Mouse (Mus musculus): ENCODE measurements at regions not wholly inside any gene's neighbourhood (a gene's known extent, or its start where the extent isn't known, plus 50 kb on each side); places are given as distances from the start of the nearest gene placed in this dataset.
A peak's percentile ranks its signal among the peaks of the same experiment; 100 is the strongest.

DNA sequence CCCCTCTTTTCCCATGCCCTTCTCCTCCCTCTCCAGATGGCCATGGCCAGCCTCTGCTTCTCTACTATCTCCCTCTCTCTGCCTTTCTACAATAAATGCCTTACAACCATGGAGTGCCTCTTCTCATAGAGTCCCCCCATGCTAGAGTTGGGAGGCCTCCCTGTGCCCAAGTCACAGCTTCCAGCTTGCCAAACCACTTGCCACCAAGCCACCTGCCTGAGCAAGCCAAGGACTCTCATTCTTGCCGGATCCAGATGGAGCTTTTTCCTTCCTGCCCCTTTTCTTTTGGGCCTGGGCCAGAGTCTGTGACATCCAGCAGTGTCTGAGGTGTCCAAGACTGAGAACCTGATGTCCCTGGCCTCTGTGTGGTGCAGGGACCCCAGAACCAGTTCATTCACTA, 367.4 kb upstream of the Arhgap42 start:
- no peaks in the 10 kb centered on the region for H3K27me3 ChIP-seq
- no peaks in the 10 kb centered on the region for H3K36me3 ChIP-seq
- H3K4me2 ChIP-seq (replicated peaks) = no peak overlapping the region
- no peak overlapping the region for H3K4me3 ChIP-seq
- no peak for ATAC-seq (replicated peaks)
- H3K9ac ChIP-seq (replicated peaks) = no peak overlapping the region
- WGBS = 79% methylated on average over 1 of the region's 1 CpGs
- 0 out of 2 replicates have a peak, but pooled peaks cover 6% of the 10 kb centered on the region for H3K9me3 ChIP-seq
- no peak overlapping the region for H3K27ac ChIP-seq (replicated peaks)
- H3K4me1 ChIP-seq = no peaks in the 10 kb centered on the region

DNA sequence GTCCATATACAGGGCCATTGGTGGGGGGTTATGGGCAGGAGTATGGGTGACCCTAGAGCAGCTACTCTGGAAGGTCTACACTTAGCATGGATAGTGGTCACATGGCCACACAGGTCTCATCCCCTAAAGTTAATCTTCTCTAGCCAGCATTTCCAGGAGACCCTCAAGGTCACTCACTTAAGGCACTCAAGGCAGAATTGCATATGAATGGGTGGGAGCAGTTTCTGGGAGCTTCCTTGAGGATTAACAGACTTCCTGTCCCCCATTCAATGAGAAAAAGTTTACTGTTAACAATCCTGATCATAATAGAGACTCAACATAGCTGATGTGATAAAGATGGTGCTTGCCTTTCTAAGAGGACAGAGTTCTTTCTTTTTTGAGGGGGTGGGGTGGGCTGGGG, 352.4 kb upstream of the Arhgap42 start:
- no peak for ATAC-seq (replicated peaks)
- H3K4me2 ChIP-seq (replicated peaks) = no peak overlapping the region
- no peaks in the 10 kb centered on the region for H3K27me3 ChIP-seq
- no peaks in the 10 kb centered on the region for H3K36me3 ChIP-seq
- no peak overlapping the region for H3K9ac ChIP-seq (replicated peaks)
- no peak overlapping the region for H3K27ac ChIP-seq (replicated peaks)
- H3K4me1 ChIP-seq = no peaks in the 10 kb centered on the region
- no peaks in the 10 kb centered on the region for H3K9me3 ChIP-seq
- no peak overlapping the region for H3K4me3 ChIP-seq

DNA sequence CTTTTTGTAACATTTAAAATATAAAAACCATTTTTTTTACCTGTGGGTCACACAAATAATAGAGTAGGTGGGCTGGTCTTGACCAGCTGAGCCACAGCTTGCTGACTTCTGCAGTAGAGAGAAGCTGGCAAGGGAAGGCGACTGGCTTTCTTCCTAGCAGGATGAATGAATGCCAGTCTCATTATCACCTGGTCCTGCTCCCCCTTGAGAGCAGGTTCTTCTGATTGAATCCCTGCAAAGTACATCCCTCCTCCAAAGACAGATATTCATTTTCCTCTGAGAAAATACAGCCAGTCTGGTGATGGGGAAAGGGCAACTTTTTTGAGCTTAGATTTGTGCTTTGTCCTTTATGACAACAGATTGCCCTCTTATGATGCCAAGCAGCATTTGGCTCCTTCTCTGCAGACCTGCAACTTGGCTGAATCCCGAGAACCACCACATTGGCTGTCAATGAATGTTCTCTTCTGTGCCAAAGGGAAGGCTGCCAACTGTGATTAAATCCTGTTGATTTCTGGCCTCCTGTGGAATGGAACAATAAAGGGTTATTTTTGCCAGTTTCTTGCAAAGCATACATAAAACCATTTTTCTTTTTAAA, 344.2 kb upstream of the Arhgap42 start:
- Histone ChIP-seq H3K9me3 (no peaks in the 10 kb centered on the region), H3K27me3 (no peaks in the 10 kb centered on the region), H3K27ac (replicated peaks) (peak overlapping the region; percentile 80), H3K4me1 (peaks cover 12% of the 10 kb centered on the region), H3K36me3 (no peaks in the 10 kb centered on the region), H3K4me2 (replicated peaks) (no peak overlapping the region), H3K4me3 (no peak overlapping the region), H3K9ac (replicated peaks) (no peak overlapping the region)
- WGBS = 34% methylated on average over 2 of the region's 2 CpGs
- ATAC-seq (replicated peaks) = peak; percentile 93

DNA sequence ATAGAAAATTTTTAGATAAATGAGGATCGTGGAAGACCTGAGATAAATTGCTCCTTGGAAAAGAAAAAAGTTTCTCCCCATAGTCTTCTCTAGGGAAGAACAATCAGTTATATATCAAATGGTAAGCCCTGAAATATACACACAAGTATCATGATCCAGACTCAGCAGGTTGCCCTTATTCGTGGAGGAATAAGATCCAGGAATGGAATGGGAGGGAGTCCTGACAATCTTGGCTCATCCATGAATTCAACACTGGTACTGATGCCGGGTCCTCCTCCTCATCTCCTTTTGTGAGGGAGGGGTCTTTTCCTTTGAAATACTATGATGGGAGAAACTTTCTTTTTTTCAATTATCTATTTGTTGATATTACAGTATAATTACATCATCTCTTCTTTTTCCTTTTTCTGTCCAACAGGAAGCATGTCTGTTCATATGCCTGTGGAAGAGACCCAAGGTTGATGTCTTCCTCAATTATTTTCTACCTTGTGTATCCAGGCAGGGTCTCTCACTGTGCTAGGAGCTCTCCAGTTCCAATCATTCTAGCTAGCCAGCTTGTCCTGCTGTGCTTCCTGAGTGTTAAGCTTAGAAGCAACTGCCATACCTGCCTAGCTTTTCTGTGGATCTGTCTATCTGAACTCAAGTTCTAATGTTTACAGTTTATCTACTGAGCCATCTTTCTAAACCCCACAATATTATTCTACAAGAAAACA, 343.6 kb upstream of the Arhgap42 start:
- peak; percentile 64 for ATAC-seq (replicated peaks)
- Histone ChIP-seq H3K27me3 (no peaks in the 10 kb centered on the region), H3K4me3 (no peak overlapping the region), H3K9ac (replicated peaks) (no peak overlapping the region), H3K4me2 (replicated peaks) (no peak overlapping the region), H3K4me1 (peaks cover 12% of the 10 kb centered on the region), H3K27ac (replicated peaks) (peak overlapping the region; percentile 80), H3K36me3 (no peaks in the 10 kb centered on the region), H3K9me3 (no peaks in the 10 kb centered on the region)
- WGBS = 73% methylated on average over 3 of the region's 3 CpGs

DNA sequence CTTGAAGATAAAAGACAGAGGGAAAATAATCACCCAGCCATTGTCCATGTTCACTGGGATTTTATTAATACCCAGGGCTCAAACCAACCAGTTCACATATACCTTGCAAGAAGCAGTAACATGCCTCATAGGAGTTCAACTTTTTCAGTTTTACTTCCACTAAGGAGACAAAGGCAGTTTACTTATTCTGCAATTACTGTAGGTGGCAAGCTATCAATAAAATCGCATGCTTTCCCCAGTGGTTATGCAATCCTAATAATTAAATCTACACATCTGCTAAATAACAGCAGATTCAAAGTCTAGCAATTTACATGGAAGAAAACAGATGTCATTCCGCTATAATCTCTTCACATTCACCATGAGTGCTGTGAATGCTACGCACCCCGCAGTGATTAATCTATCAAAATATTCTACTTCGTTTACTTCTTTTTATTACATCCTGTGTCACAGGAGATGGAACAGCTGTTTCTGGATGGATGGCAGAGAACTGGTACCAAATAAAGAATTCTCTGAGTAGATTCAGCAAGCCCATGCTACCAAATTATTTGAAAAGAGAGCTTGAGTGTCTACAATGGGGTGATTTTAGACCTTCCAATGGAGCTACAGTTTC, 329.2 kb upstream of the Arhgap42 start:
- ATAC-seq (replicated peaks) = no peak
- H3K4me1 ChIP-seq = no peaks in the 10 kb centered on the region
- no peak overlapping the region for H3K4me2 ChIP-seq (replicated peaks)
- no peaks in the 10 kb centered on the region for H3K9me3 ChIP-seq
- no peaks in the 10 kb centered on the region for H3K27me3 ChIP-seq
- no peak overlapping the region for H3K4me3 ChIP-seq
- 60% methylated on average over 5 of the region's 5 CpGs for WGBS
- no peak overlapping the region for H3K9ac ChIP-seq (replicated peaks)
- no peak overlapping the region for H3K27ac ChIP-seq (replicated peaks)
- H3K36me3 ChIP-seq = no peaks in the 10 kb centered on the region

DNA sequence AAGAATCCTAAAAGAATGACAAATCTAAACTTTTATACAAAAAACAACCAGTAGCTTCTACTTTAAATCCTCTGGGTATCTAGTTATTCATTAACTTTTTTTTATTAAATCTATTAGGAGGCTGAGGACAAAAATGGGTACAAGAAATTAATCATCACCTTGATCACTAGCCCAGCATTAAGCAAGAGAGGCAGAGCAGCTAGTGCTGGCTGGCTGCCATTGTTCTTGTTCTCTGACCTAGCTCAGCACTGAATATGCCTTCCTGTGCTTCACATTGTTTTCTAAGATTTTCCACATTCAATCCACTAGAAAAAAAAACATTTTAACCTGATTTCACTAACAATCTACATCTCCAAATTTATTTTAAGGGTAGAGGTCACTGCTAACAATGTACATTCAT, 325.6 kb upstream of the Arhgap42 start:
- Histone ChIP-seq H3K27ac (replicated peaks) (no peak overlapping the region), H3K9ac (replicated peaks) (no peak overlapping the region), H3K4me2 (replicated peaks) (no peak overlapping the region), H3K4me1 (no peaks in the 10 kb centered on the region), H3K36me3 (no peaks in the 10 kb centered on the region), H3K27me3 (no peaks in the 10 kb centered on the region), H3K9me3 (no peaks in the 10 kb centered on the region), H3K4me3 (no peak overlapping the region)
- ATAC-seq (replicated peaks) = no peak

DNA sequence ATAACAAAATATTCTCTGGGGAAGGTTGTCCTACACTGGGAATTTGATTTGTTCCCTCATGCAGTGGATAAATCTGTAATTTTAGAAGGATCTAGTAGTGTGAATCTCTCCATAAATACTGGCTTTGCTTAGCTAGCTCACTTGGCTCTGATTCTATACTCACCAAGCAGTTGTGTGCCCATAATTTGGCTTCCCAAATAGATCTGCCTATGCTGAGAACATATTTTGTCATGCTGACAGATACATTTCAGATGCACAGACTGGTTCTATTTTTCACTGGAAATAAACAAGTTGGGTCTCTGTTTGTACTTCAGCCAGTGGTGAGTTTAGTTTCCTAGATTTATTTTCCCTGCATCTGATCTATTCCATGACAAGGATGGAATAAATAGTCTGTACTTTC, 309.8 kb upstream of the Arhgap42 start:
- H3K4me2 ChIP-seq (replicated peaks) = no peak overlapping the region
- no peak overlapping the region for H3K9ac ChIP-seq (replicated peaks)
- H3K9me3 ChIP-seq = no peaks in the 10 kb centered on the region
- no peaks in the 10 kb centered on the region for H3K27me3 ChIP-seq
- H3K4me1 ChIP-seq = peaks cover 6% of the 10 kb centered on the region; the same call in 1 of the 2 replicates
- H3K36me3 ChIP-seq = no peaks in the 10 kb centered on the region
- H3K27ac ChIP-seq (replicated peaks) = peak overlapping the region; percentile 42; the same call in 1 of the 2 replicates
- no peak overlapping the region for H3K4me3 ChIP-seq
- 0 out of 2 replicates have a peak, but pooled peaks have one; percentile 46 for ATAC-seq (replicated peaks)

DNA sequence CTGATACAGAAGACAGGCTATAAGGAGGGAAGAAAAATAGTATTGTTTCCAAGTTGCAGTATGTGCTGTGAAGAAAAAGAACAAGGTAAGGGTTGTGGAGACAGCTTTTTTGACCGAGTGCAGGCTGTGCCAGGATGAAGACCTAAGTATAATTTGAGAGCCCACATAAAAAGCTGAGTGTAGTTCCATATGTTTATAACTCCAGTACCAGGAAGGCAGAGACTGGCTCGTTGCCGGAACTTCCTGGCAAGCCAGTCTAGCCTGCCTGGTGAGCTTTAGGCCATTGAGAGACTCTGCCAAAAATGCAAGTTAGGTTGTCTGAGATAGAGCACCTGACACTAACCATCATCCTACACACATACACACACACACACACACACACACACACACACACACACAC, 308.7 kb upstream of the Arhgap42 start:
- no peak overlapping the region for H3K27ac ChIP-seq (replicated peaks)
- WGBS = 43% methylated on average over 3 of the region's 3 CpGs
- no peak overlapping the region for H3K4me2 ChIP-seq (replicated peaks)
- no peaks in the 10 kb centered on the region for H3K36me3 ChIP-seq
- H3K9ac ChIP-seq (replicated peaks) = no peak overlapping the region
- H3K27me3 ChIP-seq = no peaks in the 10 kb centered on the region
- H3K4me3 ChIP-seq = no peak overlapping the region
- H3K9me3 ChIP-seq = no peaks in the 10 kb centered on the region
- ATAC-seq (replicated peaks) = peak; percentile 69
- peaks cover 6% of the 10 kb centered on the region; the same call in 1 of the 2 replicates for H3K4me1 ChIP-seq

DNA sequence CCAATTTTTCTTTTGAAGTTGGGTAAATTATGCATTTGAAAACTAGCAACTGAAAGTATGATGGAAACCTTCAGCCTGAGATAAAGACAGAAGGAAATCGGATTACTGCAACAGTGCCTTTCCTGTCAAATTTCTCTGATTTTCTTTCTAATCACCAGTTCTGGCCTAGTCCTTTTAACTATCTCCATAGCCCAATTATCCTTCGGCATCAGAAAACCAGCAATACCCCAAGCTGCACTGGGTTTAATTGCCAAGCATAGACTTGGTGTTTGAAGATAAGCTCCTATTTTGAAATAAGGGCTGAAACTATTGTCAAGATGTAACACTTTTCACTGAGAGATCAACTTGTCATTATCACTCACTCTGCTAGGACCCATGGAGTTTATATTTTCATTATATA, 308.2 kb upstream of the Arhgap42 start:
- Histone ChIP-seq H3K27me3 (no peaks in the 10 kb centered on the region), H3K4me1 (peaks cover 6% of the 10 kb centered on the region; the same call in 1 of the 2 replicates), H3K9me3 (no peaks in the 10 kb centered on the region), H3K36me3 (no peaks in the 10 kb centered on the region), H3K4me2 (replicated peaks) (no peak overlapping the region), H3K9ac (replicated peaks) (no peak overlapping the region), H3K27ac (replicated peaks) (no peak overlapping the region), H3K4me3 (no peak overlapping the region)
- 46% methylated on average over 2 of the region's 2 CpGs for WGBS
- ATAC-seq (replicated peaks) = peak; percentile 51; the same call in 1 of the 2 replicates

DNA sequence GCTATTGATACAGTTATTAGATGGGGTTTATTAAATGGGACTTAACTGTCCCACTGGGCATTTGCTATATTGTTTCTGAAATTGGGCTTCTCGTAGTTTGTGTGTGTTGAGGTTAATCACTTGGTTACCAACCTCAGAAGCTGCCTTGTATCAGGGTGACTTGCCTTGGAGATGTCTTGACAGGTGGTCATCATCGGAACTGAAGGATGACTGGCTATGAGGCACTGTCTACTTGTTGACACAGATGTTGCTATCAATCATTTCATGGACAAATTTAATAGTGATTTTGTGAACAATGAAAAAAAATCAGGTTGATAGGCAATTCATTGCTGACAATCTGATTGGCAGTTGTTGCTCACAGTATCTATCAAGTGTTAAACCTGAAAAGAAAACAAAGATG, 261.4 kb upstream of the Arhgap42 start:
- no peaks in the 10 kb centered on the region for H3K4me1 ChIP-seq
- no peaks in the 10 kb centered on the region for H3K36me3 ChIP-seq
- WGBS = 87% methylated on average over 2 of the region's 2 CpGs
- no peak overlapping the region for H3K27ac ChIP-seq (replicated peaks)
- no peaks in the 10 kb centered on the region for H3K27me3 ChIP-seq
- H3K4me3 ChIP-seq = no peak overlapping the region
- H3K9ac ChIP-seq (replicated peaks) = no peak overlapping the region
- no peak overlapping the region for H3K4me2 ChIP-seq (replicated peaks)
- ATAC-seq (replicated peaks) = no peak
- no peaks in the 10 kb centered on the region for H3K9me3 ChIP-seq

DNA sequence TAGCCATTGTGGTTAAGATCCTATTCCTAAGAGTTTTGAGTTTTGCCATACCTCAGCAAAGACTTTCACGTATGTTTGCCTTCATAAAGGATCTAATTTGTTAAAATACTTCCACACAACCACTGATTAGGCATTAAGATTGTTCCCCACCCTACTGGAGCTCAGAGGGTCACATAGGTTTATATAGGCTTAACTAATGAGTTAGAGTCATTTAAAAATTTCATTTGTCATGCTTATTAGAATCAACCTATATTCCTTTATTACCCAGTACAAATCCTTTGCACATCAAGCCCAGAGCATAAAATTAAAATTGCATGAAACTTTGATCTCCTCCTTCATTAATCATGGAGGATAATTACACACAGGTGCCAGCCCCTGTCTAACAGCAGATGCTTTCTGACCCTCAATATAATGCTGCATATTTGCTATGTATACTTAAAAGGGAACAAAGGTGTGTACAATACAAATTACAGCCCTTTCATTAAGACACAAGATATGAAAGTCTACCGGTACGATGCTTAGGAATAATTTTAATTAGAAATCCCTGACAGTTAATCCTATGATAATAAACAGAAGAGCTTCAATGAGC, 254.8 kb upstream of the Arhgap42 start:
- H3K4me2 ChIP-seq (replicated peaks) = no peak overlapping the region

DNA sequence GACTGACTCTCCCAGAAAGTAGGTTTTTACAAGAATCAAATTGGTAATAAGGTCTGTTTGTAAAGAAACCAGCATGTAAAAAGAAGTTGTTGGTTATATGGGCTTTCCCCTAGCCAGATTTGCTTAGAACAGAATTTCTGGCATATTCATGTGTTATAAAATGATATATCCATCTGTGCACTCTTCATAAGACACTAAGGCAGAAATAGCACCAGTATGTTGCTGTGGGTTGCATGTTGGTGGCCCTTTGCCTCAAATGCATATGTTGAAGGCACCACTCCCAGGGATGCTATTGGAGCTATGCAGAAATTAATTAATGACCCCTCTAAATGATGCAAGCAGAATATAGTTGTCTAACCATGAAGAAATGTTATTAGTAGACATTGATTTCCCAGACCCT, 238.2 kb upstream of the Arhgap42 start:
- Histone ChIP-seq H3K4me1 (peaks cover 11% of the 10 kb centered on the region), H3K4me2 (replicated peaks) (no peak overlapping the region), H3K9ac (replicated peaks) (no peak overlapping the region), H3K27ac (replicated peaks) (no peak overlapping the region), H3K4me3 (no peak overlapping the region), H3K9me3 (no peaks in the 10 kb centered on the region), H3K36me3 (no peaks in the 10 kb centered on the region), H3K27me3 (no peaks in the 10 kb centered on the region)
- ATAC-seq (replicated peaks) = peak; percentile 67

More for the DNA sequence above, 254.8 kb upstream of the Arhgap42 start:
- Histone ChIP-seq H3K27me3 (no peaks in the 10 kb centered on the region), H3K36me3 (no peaks in the 10 kb centered on the region), H3K9me3 (no peaks in the 10 kb centered on the region), H3K9ac (replicated peaks) (no peak overlapping the region), H3K4me3 (no peak overlapping the region), H3K27ac (replicated peaks) (no peak overlapping the region), H3K4me1 (no peaks in the 10 kb centered on the region)
- 44% methylated on average over 3 of the region's 3 CpGs for WGBS
- ATAC-seq (replicated peaks) = no peak

All from forebrain, embryonic 15.5 days (tissue).